28 mouse cellular contexts compared by ENCODE assay signal in the genomic region with DNA sequence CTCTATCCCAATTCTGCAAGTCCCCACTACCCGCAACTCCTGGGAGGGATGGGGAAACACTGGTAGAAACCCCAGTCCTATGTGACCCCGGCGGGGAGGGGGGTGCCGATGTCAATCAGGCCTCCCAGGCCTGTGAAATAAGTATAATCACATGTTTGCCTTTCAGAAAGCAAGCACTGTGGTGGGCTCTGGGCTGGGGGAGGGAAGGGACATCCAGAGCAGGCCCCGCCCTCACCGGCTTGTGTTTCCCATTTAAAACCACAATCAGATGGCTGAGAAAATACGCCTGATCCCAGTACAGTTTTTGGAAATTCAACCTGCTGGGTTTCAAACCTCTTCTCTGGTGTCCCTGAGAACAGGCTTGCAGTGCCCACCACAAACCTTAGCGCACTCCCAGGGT. TPM values are rescaled to one million over a fixed set of nuclear protein-coding genes. Genes with fewer than 3 reads are reported as not detected.
DNase-seq lines count a peak whose midpoint lies in the region; ATAC-seq and TF ChIP-seq lines count a peak whose summit lies in the region.
"Had no signal": no experiment of that assay in that cellular context is flagged by ENCODE, and none has a peak within 500 bp of the region (broad histone marks: within the 10 kb centered on the region; RNA-seq: fewer than 3 reads in every experiment).

No protein-coding gene starts in this region.

- no peaks in the 10 kb centered on the region for H3K9me3 ChIP-seq in heart, embryonic 10.5 days
- no peaks in the 10 kb centered on the region for H3K9me3 ChIP-seq in embryonic facial prominence, embryonic 12.5 days
- H3K9me3 ChIP-seq in limb, embryonic 10.5 days (replicated peaks) = no peaks in the 10 kb centered on the region
- no peaks in the 10 kb centered on the region for H3K9me3 ChIP-seq in limb, embryonic 13.5 days
- H3K9me3 ChIP-seq in liver, postnatal 0 days (ENCODE audit: low read length) = no peaks in the 10 kb centered on the region
- H3K9me3 ChIP-seq: embryonic facial prominence, embryonic 15.5 days; forebrain, embryonic 12.5 days; forebrain, embryonic 15.5 days; hindbrain, embryonic 13.5 days had no signal

- no peak for TF ChIP-seq CTCF in liver, postnatal 0 days (IDR thresholded peaks at IDR 0.05; ENCODE audit: low read depth)

- no peak overlapping the region for H3K4me3 ChIP-seq in heart, embryonic 10.5 days
- H3K4me3 ChIP-seq in embryonic facial prominence, embryonic 12.5 days = no peak overlapping the region
- no peak overlapping the region for H3K4me3 ChIP-seq in limb, embryonic 10.5 days
- no peak overlapping the region for H3K4me3 ChIP-seq in limb, embryonic 13.5 days
- no peak overlapping the region for H3K4me3 ChIP-seq in liver, postnatal 0 days (ENCODE audit: low read depth, low read length)
- H3K4me3 ChIP-seq: embryonic facial prominence, embryonic 15.5 days; erythroblast, embryonic 14.5 days; forebrain, embryonic 12.5 days; forebrain, embryonic 15.5 days; hindbrain, embryonic 13.5 days had no signal

- WGBS in heart, embryonic 10.5 days = 79% methylated on average over 8 of the region's 8 CpGs
- WGBS in embryonic facial prominence, embryonic 12.5 days = 35% methylated on average over 8 of the region's 8 CpGs
- WGBS in limb, embryonic 10.5 days = 80% methylated on average over 8 of the region's 8 CpGs
- WGBS in limb, embryonic 13.5 days = 56% methylated on average over 8 of the region's 8 CpGs
- 61% methylated on average over 8 of the region's 8 CpGs for WGBS in liver, postnatal 0 days (ENCODE audit: insufficient replicate concordance)

- peaks cover 42% of the 10 kb centered on the region for H3K4me1 ChIP-seq in heart, embryonic 10.5 days
- H3K4me1 ChIP-seq in embryonic facial prominence, embryonic 12.5 days = peaks cover 59% of the 10 kb centered on the region
- peaks cover 91% of the 10 kb centered on the region for H3K4me1 ChIP-seq in limb, embryonic 10.5 days
- H3K4me1 ChIP-seq in limb, embryonic 13.5 days = peaks cover 53% of the 10 kb centered on the region
- no peaks in the 10 kb centered on the region for H3K4me1 ChIP-seq in liver, postnatal 0 days (ENCODE audit: insufficient read depth)

- TF ChIP-seq EP300 in liver, postnatal 0 days (IDR thresholded peaks at IDR 0.05; ENCODE audit: low read depth) = no peak

- intact Hi-C loops in gastrocnemius, postnatal 36 days (cut with DNase I) = loop anchor here (1.0 kb wide), 1 partner anchor 14 kb away; no protein-coding TSS in a partner anchor

- peak overlapping the region; percentile 25 for H3K4me2 ChIP-seq in embryonic facial prominence, embryonic 12.5 days (replicated peaks)
- H3K4me2 ChIP-seq in limb, embryonic 13.5 days (replicated peaks) = no peak overlapping the region
- H3K4me2 ChIP-seq in liver, postnatal 0 days (ENCODE audit: low read depth, low read length) = no peak overlapping the region
- H3K4me2 ChIP-seq: embryonic facial prominence, embryonic 15.5 days; forebrain, embryonic 12.5 days; forebrain, embryonic 15.5 days; heart, embryonic 11.5 days; hindbrain, embryonic 13.5 days had no signal

- H3K36me3 ChIP-seq in heart, embryonic 10.5 days = no peaks in the 10 kb centered on the region
- H3K36me3 ChIP-seq in embryonic facial prominence, embryonic 12.5 days = no peaks in the 10 kb centered on the region
- no peaks in the 10 kb centered on the region for H3K36me3 ChIP-seq in limb, embryonic 10.5 days
- no peaks in the 10 kb centered on the region for H3K36me3 ChIP-seq in limb, embryonic 13.5 days
- H3K36me3 ChIP-seq in liver, postnatal 0 days (replicated peaks; ENCODE audit: insufficient read depth, low read length) = no peaks in the 10 kb centered on the region
- H3K36me3 ChIP-seq: embryonic facial prominence, embryonic 15.5 days; forebrain, embryonic 12.5 days; forebrain, embryonic 15.5 days; hindbrain, embryonic 13.5 days had no signal

- peak; percentile 33 for DNase-seq in heart, adult 11 months
- DNase-seq in heart, embryonic 10.5 days (ENCODE audit: low spot score) = no peak
- no peak for DNase-seq in limb, embryonic 10.5 days (ENCODE audit: low spot score)
- no peak for DNase-seq in gastrocnemius, postnatal 36 days
- DNase-seq in ovary, postnatal 10 days (ENCODE audit: low spot score) = no peak
- no peak for DNase-seq in liver, postnatal 0 days
- DNase-seq: adrenal gland, adult 8-10 months; adrenal gland, postnatal 25 days; cerebellum, adult 11-12 months; cerebellum, adult 8-10 months; cerebellum, postnatal 10 days; cerebellum, postnatal 36 days; embryo, embryonic 11 days; gastrocnemius, postnatal 25 days; heart, adult 18-20 months had no signal

- peaks cover 78% of the 10 kb centered on the region for H3K27me3 ChIP-seq in heart, embryonic 10.5 days (ENCODE audit: insufficient read depth, poor library complexity, severe bottlenecking)
- 0 out of 2 replicates have a peak, but pooled peaks cover 5% of the 10 kb centered on the region for H3K27me3 ChIP-seq in embryonic facial prominence, embryonic 12.5 days
- H3K27me3 ChIP-seq in limb, embryonic 10.5 days (ENCODE audit: low read depth, poor library complexity, severe bottlenecking) = peaks cover 46% of the 10 kb centered on the region
- H3K27me3 ChIP-seq in limb, embryonic 13.5 days = peaks cover 33% of the 10 kb centered on the region
- peaks cover 11% of the 10 kb centered on the region; the same call in 1 of the 2 replicates for H3K27me3 ChIP-seq in liver, postnatal 0 days (ENCODE audit: insufficient read depth, low read length)
- H3K27me3 ChIP-seq: forebrain, embryonic 15.5 days had no signal

- H3K9ac ChIP-seq in embryonic facial prominence, embryonic 12.5 days = no peak overlapping the region
- peak overlapping the region; percentile 39; the same call in 1 of the 2 replicates for H3K9ac ChIP-seq in limb, embryonic 13.5 days
- H3K9ac ChIP-seq in liver, postnatal 0 days (replicated peaks) = no peak overlapping the region
- H3K9ac ChIP-seq: embryonic facial prominence, embryonic 15.5 days; forebrain, embryonic 12.5 days; forebrain, embryonic 15.5 days; hindbrain, embryonic 13.5 days had no signal

- H3K27ac ChIP-seq in heart, embryonic 10.5 days = no peak overlapping the region
- H3K27ac ChIP-seq in embryonic facial prominence, embryonic 12.5 days = peak overlapping the region; percentile 76
- peak overlapping the region; percentile 64 for H3K27ac ChIP-seq in limb, embryonic 10.5 days
- H3K27ac ChIP-seq in limb, embryonic 13.5 days = no peak overlapping the region
- no peak overlapping the region for H3K27ac ChIP-seq in liver, postnatal 0 days (ENCODE audit: low read depth)
- H3K27ac ChIP-seq: embryonic facial prominence, embryonic 15.5 days; forebrain, embryonic 12.5 days; forebrain, embryonic 15.5 days; hindbrain, embryonic 13.5 days; hindbrain, postnatal 0 days had no signal

- no peak for ATAC-seq in embryonic facial prominence, embryonic 12.5 days (ENCODE audit: insufficient number of reproducible peaks, insufficient read depth, low FRiP score, low TSS enrichment)
- no peak for ATAC-seq in limb, embryonic 13.5 days (ENCODE audit: low FRiP score, low read depth)
- no peak for ATAC-seq in liver, postnatal 0 days
- ATAC-seq: activated CD4-positive, CD25-positive, alpha-beta regulatory T cell, adult 4 months; forebrain, embryonic 15.5 days; hindbrain, postnatal 0 days; inflammation-experienced regulatory T-cells, adult 6 months; intestine, embryonic 16.5 days had no signal

RNA-seq across cellular contexts. Expression of gene Ngfr, which starts 27.2 kb away (rescaled TPM):
- 4.5 and 9.9 TPM in 2 replicates for polyA plus RNA-seq in heart, embryonic 10.5 days (2016; fragmentation: Nextera tagmentation; extraction: Ambion mirVana)
- 33.0 and 36.7 TPM in 2 replicates for polyA plus RNA-seq in embryonic facial prominence, embryonic 12.5 days (2016; fragmentation: Nextera tagmentation; extraction: Ambion mirVana)
- polyA plus RNA-seq in limb, embryonic 10.5 days (2016; fragmentation: Nextera tagmentation; extraction: Ambion mirVana) = 9.7 and 16.3 TPM in 2 replicates
- polyA plus RNA-seq in limb, embryonic 13.5 days (2015; fragmentation: Nextera tagmentation; extraction: Ambion mirVana) = 29.4 and 34.5 TPM in 2 replicates
- under 1 TPM; 0.27 to 0.48 TPM for total RNA-seq in gastrocnemius, postnatal 36 days (2021)
- polyA plus RNA-seq in liver, postnatal 0 days (2015; fragmentation: Nextera tagmentation; extraction: Ambion mirVana) = 1.3 and 1.7 TPM in 2 replicates
- total RNA-seq: hematopoietic stem cell, adult 5-6 weeks had no signal
- polyA plus RNA-seq: activated CD4-positive, CD25-positive, alpha-beta regulatory T cell, adult 4 months; inflammation-experienced regulatory T-cells, adult 6 months had no signal

RNA-seq across cellular contexts. Expression of gene Phb, which starts 52.0 kb away (rescaled TPM):
- polyA plus RNA-seq in heart, embryonic 10.5 days (2016; fragmentation: Nextera tagmentation; extraction: Ambion mirVana) = 320 and 328 TPM in 2 replicates
- 229 and 231 TPM in 2 replicates for polyA plus RNA-seq in embryonic facial prominence, embryonic 12.5 days (2016; fragmentation: Nextera tagmentation; extraction: Ambion mirVana)
- polyA plus RNA-seq in limb, embryonic 10.5 days (2016; fragmentation: Nextera tagmentation; extraction: Ambion mirVana) = 293 and 361 TPM in 2 replicates
- polyA plus RNA-seq in limb, embryonic 13.5 days (2015; fragmentation: Nextera tagmentation; extraction: Ambion mirVana) = 217 and 221 TPM in 2 replicates
- total RNA-seq in gastrocnemius, postnatal 36 days (2021) = 100 to 1,000 TPM; 166 to 175 TPM
- 236 and 246 TPM in 2 replicates for polyA plus RNA-seq in liver, postnatal 0 days (2015; fragmentation: Nextera tagmentation; extraction: Ambion mirVana)

Comparison
In these comparisons a context has a peak if more than half of its experiments do, and no peak if none do; other contexts are left out.
1. H3K27ac ChIP-seq: peak in embryonic facial prominence, embryonic 12.5 days (single experiment) and limb, embryonic 10.5 days (single experiment); none in heart, embryonic 10.5 days (single experiment), limb, embryonic 13.5 days (single experiment) and liver, postnatal 0 days (single experiment).